Mouse (Mus musculus) forebrain, embryonic 11.5 days (tissue): Measurements from ENCODE around the gene Khdc4. TPM values are rescaled to one million over a fixed set of nuclear protein-coding genes. Genes with fewer than 3 reads are reported as not detected.
A peak's percentile ranks its signal among the peaks of the same experiment; 100 is the strongest.

ENCODE experiments used
- ATAC-seq: fragments of 200-750 bp; cut with Nextera tagmentation; replicated peaks from 2 replicates; pipeline ENCODE4 v1.8.0; 2017; ENCODE audit warnings: moderate TSS enrichment; ENCODE audit not compliant: low FRiP score
- DNase-seq: peaks from one replicate; pipeline ENCODE4 v3.0.0-alpha.2; 2017; ENCODE audit warnings: low spot score
- H3K27ac ChIP-seq: fragments of 300-500 bp; sonication (generic); 2 replicates; pipeline ENCODE4 v1.5.1; 2014; ENCODE audit warnings: low read depth, low read length
- H3K27me3 ChIP-seq: fragments of 300-500 bp; sonication (generic); 2 replicates; pipeline ENCODE4 v1.6.1; 2014; ENCODE audit warnings: mild to moderate bottlenecking, low read length, mixed read lengths; ENCODE audit not compliant: control insufficient read depth, insufficient read depth
- H3K36me3 ChIP-seq: fragments of 300-500 bp; sonication (generic); 2 replicates; pipeline ENCODE4 v1.6.1; 2014; ENCODE audit warnings: mild to moderate bottlenecking, low read length, moderate library complexity, mixed read lengths; ENCODE audit not compliant: control insufficient read depth, insufficient read depth
- H3K4me1 ChIP-seq: fragments of 300-500 bp; sonication (generic); replicated peaks from 2 replicates; pipeline ENCODE4 v1.6.1; 2014; ENCODE audit warnings: low read length, mixed read lengths; ENCODE audit not compliant: control insufficient read depth, insufficient read depth
- H3K4me2 ChIP-seq: fragments of 300-500 bp; sonication (generic); 2 replicates; pipeline ENCODE4 v1.6.1; 2014; ENCODE audit warnings: low read depth, mild to moderate bottlenecking, low read length, moderate library complexity, mixed read lengths; ENCODE audit not compliant: severe bottlenecking
- H3K4me3 ChIP-seq: fragments of 300-500 bp; sonication (generic); 2 replicates; pipeline ENCODE4 v1.5.1; 2014; ENCODE audit warnings: low read depth, low read length
- H3K9ac ChIP-seq: fragments of 300-500 bp; sonication (generic); 2 replicates; pipeline ENCODE4 v1.6.1; 2014; ENCODE audit warnings: low read length
- H3K9me3 ChIP-seq: fragments of 300-500 bp; sonication (generic); 2 replicates; pipeline ENCODE4 v1.6.1; 2016; ENCODE audit warnings: low read length, mixed read lengths; ENCODE audit not compliant: control insufficient read depth
- WGBS: fragments of 180-500 bp; shearing (Covaris S2); extraction: QIAGEN DNeasy Blood & Tissue Kit; methylation state at CpG from one replicate; pipeline ENCODE4 v1.1.7; 2014; 5-methylcytosine and 5-hydroxymethylcytosine counted together
- polyA plus RNA-seq: library from polyadenylated mRNA; unstranded; fragments of >200 nt; fragmentation: Nextera tagmentation; extraction: Ambion mirVana; gene quantifications from 2 replicates; pipeline ENCODE4 v1.2.1, GENCODE M21; 2014

The Khdc4 gene
- polyA plus RNA-seq, 1 experiment from 2014 or later, result 116 TPM

DNA sequence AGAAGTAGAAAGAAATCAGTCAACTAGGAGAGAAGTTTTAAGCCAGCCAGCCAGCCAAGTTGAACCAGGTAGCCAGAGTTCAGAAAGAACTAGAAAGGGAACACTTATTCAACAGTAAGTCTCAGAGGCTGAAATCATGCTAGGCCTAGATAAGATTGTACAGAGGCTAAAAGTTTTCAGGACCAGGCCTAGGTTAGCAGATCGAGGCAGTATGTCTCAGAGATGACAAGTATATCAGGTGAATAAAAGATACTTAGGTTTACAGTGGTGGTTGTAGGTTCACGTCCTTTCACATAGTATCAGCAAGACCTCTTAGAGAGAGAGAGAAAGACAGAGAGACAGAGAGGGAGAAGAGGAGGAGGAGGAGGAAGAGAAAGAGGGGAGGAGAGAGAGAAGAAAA is 1.8 kb upstream of the Khdc4 start:
- Histone ChIP-seq H3K27me3 (no peaks in the 10 kb centered on the region), H3K27ac (no peak overlapping the region), H3K4me1 (no peaks in the 10 kb centered on the region; the same call in 1 of the 2 replicates), H3K9me3 (no peaks in the 10 kb centered on the region), H3K4me2 (no peak overlapping the region), H3K4me3 (no peak overlapping the region), H3K36me3 (peaks cover 3% of the 10 kb centered on the region; the same call in 1 of the 2 replicates), H3K9ac (no peak overlapping the region)
- DNase-seq (no peak), ATAC-seq (no peak)
- 95% methylated on average over 2 of the region's 2 CpGs for WGBS

DNA sequence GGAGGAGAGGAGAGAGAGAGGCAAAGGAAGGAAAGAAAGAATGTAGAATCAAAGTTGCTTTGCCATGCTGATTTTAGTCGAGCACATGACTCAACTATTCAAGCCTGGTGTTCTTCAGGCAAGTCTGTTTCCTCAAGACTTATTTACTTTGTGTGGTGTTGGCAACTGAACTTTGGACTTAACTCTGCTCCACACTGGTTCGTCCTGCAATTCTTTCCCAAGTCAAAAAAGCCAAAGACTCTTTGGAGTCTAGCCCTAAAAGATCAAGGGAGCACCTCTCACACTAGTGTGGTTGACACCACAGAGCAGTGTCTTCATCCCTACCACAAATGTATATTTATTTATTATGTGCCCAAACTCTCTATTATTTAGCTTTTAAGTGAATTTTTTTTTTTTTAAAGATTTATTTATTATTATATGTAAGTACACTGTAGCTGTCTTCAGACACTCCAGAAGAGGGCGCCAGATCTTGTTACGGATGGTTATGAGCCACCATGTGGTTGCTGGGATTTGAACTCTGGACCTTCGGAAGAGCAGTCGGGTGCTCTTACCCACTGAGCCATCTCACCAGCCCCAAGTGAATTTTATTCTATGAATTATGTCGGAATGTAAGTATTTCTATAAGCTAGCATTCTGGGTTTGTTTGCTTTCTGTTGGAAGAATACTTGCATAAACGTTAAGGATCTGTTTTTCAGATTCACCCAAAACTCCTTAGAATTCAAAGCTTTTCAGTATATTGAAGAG is 1.2 kb upstream of the Khdc4 start:
- H3K9ac ChIP-seq, result peak overlapping the region; percentile 97; the same call in 1 of the 2 replicates
- peaks cover 4% of the 10 kb centered on the region for H3K36me3 ChIP-seq
- no peaks in the 10 kb centered on the region; the same call in 1 of the 2 replicates for H3K4me1 ChIP-seq
- no peaks in the 10 kb centered on the region for H3K27me3 ChIP-seq
- DNase-seq, result no peak
- H3K27ac ChIP-seq, result peak overlapping the region; percentile 58
- WGBS, result 69% methylated on average over 6 of the region's 8 CpGs
- ATAC-seq, result no peak
- H3K4me2 ChIP-seq, result peak overlapping the region; percentile 59; the same call in 1 of the 2 replicates
- H3K4me3 ChIP-seq, result peak overlapping the region; percentile 90
- H3K9me3 ChIP-seq, result no peaks in the 10 kb centered on the region

DNA sequence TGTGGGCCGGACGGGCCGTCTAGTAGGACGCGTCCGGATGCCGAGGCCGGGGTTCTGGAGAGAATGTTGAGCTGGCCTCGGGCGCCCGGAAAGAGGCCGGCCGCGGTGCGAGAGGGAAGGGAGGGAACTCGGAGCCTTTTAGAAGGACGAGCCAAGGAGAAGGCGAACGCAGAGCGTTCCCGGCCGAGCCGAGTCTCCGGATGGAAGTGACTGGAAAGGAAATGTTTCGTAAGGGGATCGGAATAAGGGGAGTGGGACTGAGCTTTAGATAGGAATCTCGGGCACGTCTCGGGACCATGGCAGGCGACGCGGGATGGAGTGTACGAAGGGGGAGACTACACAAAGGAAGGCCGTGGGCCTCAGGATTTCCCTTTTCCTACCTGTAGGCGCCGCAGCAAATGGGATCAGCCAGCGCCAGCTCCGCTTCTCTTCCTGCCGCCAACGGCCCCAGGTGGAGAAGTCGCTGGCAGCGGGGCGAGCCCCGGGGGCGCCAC is 402 bp downstream of the Khdc4 start:
- Histone ChIP-seq H3K27me3 (no peaks in the 10 kb centered on the region), H3K4me2 (peak overlapping the region; percentile 78), H3K4me1 (no peaks in the 10 kb centered on the region; the same call in 1 of the 2 replicates), H3K4me3 (peak overlapping the region; percentile 90), H3K9ac (peak overlapping the region; percentile 97), H3K36me3 (peaks cover 18% of the 10 kb centered on the region), H3K9me3 (no peaks in the 10 kb centered on the region), H3K27ac (peak overlapping the region; percentile 88)
- WGBS, result under 1% methylated on average over 43 of the region's 45 CpGs
- no peak for DNase-seq
- peak; percentile 76 for ATAC-seq

DNA sequence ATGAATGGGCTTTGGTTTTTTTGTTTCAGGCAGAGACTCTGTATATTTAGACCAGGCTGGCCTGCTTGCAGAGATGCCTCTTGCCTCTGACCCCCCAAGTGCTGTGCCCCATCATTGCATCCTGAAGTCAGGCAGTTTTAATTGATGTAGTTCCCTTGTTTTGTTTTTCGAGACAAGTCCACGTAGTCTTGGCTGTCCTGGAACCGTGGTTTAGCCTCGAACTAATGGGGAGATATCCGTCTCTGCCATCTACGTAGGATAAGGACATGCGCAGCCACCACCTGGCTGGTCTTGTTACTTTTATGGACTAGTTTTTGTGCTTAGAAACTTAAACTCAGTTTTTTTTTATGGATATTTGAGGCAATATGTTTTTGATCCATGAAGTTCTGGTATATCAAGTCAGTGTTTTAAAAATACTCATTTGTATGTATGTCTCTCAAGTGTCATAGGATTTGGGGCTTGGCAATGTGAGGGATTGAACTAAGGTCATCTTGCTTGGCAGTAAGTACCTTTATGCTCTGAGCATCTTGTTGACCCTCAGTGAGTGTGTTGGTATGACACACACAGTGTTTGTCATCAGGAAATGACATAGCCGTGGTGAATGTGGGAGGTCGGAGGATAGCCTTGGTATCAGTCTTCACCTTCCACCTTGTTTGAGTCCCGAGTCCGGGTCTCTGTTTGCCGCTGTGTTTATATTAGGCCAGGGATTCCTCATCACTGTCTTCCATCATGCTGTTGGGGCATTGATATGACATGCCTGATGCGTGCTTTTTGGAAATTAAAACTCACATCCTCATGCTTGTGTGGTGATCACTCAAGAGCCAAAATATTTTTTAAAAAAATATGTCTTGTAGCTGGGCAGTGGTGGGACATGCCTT is 1.4 kb downstream of the Khdc4 start:
- peaks cover 20% of the 10 kb centered on the region for H3K36me3 ChIP-seq
- no peak for ATAC-seq
- 69% methylated on average over 13 of the region's 13 CpGs for WGBS
- no peaks in the 10 kb centered on the region for H3K9me3 ChIP-seq
- peak overlapping the region; percentile 78 for H3K4me2 ChIP-seq
- peak overlapping the region; percentile 90 for H3K4me3 ChIP-seq
- DNase-seq, result no peak
- H3K27ac ChIP-seq, result no peak overlapping the region
- no peaks in the 10 kb centered on the region; the same call in 1 of the 2 replicates for H3K4me1 ChIP-seq
- peak overlapping the region; percentile 97 for H3K9ac ChIP-seq
- H3K27me3 ChIP-seq, result no peaks in the 10 kb centered on the region

DNA sequence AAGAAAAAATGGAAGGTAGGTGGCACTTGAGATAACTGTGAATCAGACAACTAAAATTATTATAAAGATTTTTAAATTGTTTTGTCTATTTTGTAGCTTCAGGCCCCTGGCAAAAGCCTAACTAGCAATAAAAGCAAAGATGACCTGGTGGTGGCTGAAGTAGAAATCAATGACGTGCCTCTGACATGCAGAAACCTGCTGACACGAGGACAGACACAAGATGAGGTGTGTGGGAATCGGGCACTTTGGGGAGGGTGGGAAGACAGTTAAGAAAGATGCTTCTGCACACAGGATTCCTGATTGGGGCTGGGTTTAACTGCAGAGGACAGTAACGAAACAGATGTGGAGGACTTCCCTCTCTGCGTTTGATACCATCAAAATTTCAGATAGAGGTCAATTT is 3.5 kb downstream of the Khdc4 start:
- H3K27ac ChIP-seq, result no peak overlapping the region
- 95% methylated on average over 5 of the region's 5 CpGs for WGBS
- DNase-seq (no peak), ATAC-seq (no peak)
- H3K27me3 ChIP-seq, result no peaks in the 10 kb centered on the region
- H3K9me3 ChIP-seq, result no peaks in the 10 kb centered on the region
- H3K4me2 ChIP-seq, result no peak overlapping the region
- H3K4me1 ChIP-seq, result no peaks in the 10 kb centered on the region; the same call in 1 of the 2 replicates
- no peak overlapping the region for H3K9ac ChIP-seq
- H3K4me3 ChIP-seq, result no peak overlapping the region
- peaks cover 25% of the 10 kb centered on the region for H3K36me3 ChIP-seq

DNA sequence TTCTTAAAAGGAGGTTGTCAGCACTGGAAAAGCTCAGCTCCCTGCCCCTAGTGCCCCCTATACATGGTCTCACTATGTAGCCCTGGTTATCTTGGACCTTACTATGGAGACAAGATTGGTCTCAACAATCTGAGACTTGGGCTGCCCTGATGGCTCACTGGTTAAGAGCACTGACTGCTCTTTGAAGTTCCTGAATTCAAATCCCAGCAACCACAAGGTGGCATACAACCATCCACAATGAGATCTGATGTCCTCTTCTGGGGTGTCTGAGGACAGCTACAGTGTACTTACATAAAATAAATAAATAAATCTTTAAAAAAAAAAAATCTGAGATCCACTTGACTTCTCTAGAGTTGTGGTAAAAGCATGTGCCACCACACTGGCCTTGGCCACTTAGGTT is 9.9 kb downstream of the Khdc4 start:
- no peak for ATAC-seq
- Histone ChIP-seq H3K4me2 (no peak overlapping the region), H3K27ac (no peak overlapping the region), H3K4me3 (no peak overlapping the region), H3K4me1 (no peaks in the 10 kb centered on the region), H3K27me3 (no peaks in the 10 kb centered on the region), H3K36me3 (peaks cover 37% of the 10 kb centered on the region), H3K9me3 (no peaks in the 10 kb centered on the region), H3K9ac (no peak overlapping the region)
- DNase-seq, result no peak

DNA sequence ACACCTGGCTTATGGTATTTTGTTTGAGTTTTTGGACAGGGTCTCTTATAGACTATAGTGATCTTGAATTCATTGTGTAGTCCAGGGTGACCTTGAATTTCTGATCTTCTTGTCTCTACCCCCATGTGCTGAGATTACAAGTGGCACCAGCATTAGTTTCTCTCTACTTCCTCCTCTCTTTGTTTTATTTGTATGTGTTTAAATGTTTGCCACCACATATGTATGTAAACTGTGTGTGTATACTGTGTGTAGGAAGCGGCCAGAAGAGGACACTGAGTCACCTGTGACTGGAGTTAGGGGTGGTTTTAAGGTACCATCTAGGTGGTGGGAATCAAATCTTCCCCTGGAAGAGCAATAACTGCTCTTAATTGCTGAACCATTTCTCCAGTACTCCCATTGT is 12.4 kb downstream of the Khdc4 start:
- DNase-seq, result no peak
- no peak overlapping the region for H3K9ac ChIP-seq
- H3K4me3 ChIP-seq, result no peak overlapping the region
- no peaks in the 10 kb centered on the region for H3K27me3 ChIP-seq
- no peak for ATAC-seq
- peaks cover 34% of the 10 kb centered on the region for H3K36me3 ChIP-seq
- no peaks in the 10 kb centered on the region for H3K9me3 ChIP-seq
- 90% methylated on average over 1 of the region's 1 CpGs for WGBS
- H3K4me2 ChIP-seq, result no peak overlapping the region
- H3K27ac ChIP-seq, result no peak overlapping the region
- H3K4me1 ChIP-seq, result no peaks in the 10 kb centered on the region

DNA sequence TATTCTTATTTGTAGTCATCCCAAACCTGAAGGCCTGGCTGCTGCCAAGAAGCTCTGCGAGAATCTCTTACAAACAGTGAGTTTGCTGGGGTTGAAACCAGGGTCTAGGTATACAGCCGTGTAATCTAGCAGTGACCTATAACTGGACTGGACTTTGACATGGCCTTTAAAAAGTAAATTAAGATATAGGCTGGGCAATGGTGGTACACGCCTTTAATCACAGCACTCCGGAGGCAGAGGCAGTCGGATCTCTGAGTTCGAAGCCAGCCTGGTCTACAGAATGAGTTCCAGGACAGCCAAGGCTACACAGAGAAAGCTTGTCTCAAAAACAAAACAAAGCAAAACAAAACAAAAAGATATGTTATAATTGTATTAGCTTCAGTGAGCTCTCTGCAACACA is 13.2 kb downstream of the Khdc4 start:
- Histone ChIP-seq H3K27ac (no peak overlapping the region), H3K27me3 (no peaks in the 10 kb centered on the region), H3K9me3 (no peaks in the 10 kb centered on the region), H3K4me3 (no peak overlapping the region), H3K4me1 (no peaks in the 10 kb centered on the region), H3K36me3 (peaks cover 34% of the 10 kb centered on the region), H3K9ac (no peak overlapping the region), H3K4me2 (no peak overlapping the region)
- 95% methylated on average over 6 of the region's 6 CpGs for WGBS
- no peak for DNase-seq
- no peak for ATAC-seq
